Mouse (Mus musculus): ENCODE data around the gene Atp10b. TPM values are rescaled to one million over a fixed set of nuclear protein-coding genes. Genes with fewer than 3 reads are reported as not detected.

Gene Atp10b
- polyA plus RNA-seq, 1 experiment from 2014 or later: 0.04 TPM

DNA sequence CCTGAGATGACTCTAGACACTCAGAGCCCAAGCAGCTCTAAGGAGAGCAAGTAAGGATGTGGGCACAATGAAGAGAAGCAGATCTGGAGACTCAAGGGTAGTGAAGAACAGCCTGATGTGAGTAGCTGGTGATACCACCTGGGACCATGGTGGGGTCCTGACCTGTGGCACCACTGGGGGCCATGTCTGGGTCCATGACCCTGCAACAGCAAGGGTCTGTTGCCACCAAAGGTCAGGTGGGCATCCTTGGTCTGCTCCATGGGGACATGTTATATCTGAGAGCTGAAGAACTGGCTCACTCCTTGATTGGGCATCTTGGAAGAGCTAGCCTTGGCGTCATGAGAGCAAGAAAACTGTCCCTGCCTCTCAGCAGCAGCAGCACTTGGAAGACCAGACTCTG lies 64.1 kb downstream of the Atp10b start:
- Histone ChIP-seq H3K27me3 (ENCODE audit: low read depth, poor library complexity, severe bottlenecking) (no peaks in the 10 kb centered on the region), H3K27ac (replicated peaks) (no peak overlapping the region), H3K4me3 (no peak overlapping the region), H3K4me1 (no peaks in the 10 kb centered on the region), H3K9me3 (replicated peaks) (no peaks in the 10 kb centered on the region), H3K36me3 (no peaks in the 10 kb centered on the region)
- WGBS: 93% methylated on average over 1 of the region's 1 CpGs
- DNase-seq (ENCODE audit: low spot score): no peak

DNA sequence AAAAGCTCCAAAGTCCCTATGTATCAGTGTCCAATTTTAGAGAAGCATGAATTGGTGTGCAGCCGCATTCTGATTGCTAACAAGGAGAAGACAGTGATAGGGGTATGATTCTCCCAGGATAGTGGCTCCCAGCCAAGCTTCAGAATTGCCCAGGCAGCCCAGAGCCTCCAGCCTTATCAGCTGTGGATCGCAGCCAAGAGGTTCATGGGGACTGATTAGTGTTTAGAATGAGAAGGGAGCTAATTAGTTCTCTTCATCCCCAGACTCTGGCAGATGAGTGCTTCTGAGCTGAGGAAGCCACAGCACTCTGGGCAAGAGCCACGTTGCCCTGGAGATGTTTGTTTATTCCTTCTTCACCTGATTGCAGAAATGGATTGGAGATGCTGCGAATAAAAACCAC lies 67.3 kb downstream of the Atp10b start:
- DNase-seq (ENCODE audit: low spot score): no peak
- H3K4me1 ChIP-seq: no peaks in the 10 kb centered on the region
- 73% methylated on average over 4 of the region's 4 CpGs for WGBS
- no peak overlapping the region for H3K4me3 ChIP-seq
- no peaks in the 10 kb centered on the region for H3K9me3 ChIP-seq (replicated peaks)
- no peaks in the 10 kb centered on the region for H3K36me3 ChIP-seq
- H3K27ac ChIP-seq (replicated peaks): no peak overlapping the region
- H3K27me3 ChIP-seq (ENCODE audit: low read depth, poor library complexity, severe bottlenecking): no peaks in the 10 kb centered on the region

DNA sequence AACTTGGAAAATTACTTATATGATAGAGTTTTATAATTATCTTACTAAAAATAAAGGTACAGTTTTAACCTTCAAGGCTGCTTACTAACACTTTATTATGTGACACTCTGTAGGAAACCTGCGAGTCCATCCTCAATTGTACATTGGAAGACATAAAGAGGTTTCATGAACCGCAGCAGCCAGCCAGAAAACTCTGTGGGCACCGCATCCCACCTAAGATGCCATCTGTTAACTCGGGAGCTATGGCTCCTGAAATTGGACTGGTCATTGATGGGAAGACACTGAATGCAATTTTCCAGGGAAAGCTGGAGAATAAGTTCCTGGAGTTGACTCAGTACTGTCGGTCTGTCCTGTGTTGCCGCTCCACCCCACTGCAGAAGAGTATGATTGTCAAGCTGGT lies 80.6 kb downstream of the Atp10b start:
- 96% methylated on average over 6 of the region's 6 CpGs for WGBS
- Histone ChIP-seq H3K36me3 (no peaks in the 10 kb centered on the region), H3K9me3 (replicated peaks) (no peaks in the 10 kb centered on the region), H3K4me1 (peaks cover 8% of the 10 kb centered on the region), H3K27ac (replicated peaks) (no peak overlapping the region), H3K27me3 (ENCODE audit: low read depth, poor library complexity, severe bottlenecking) (no peaks in the 10 kb centered on the region), H3K4me3 (no peak overlapping the region)
- no peak for DNase-seq (ENCODE audit: low spot score)

DNA sequence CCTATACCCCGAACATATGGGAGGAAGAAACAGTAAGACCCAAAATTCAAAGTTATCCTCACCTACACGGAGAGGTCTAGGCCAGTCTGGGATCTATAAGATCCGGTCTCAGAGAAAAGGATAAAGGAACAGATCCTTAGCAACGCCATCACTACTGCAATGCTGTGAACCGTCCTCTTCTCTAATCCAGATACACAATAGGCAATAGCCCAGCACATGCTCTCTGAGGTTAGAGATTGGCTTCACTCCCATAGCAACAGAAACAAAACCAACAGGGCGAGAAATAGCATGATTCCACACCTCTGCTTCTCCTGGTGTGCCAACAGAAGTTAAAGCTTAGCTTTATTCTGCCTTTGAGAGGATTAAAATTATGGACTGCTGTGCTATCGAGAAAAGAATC lies 82.4 kb downstream of the Atp10b start:
- peak; percentile 14 for DNase-seq (ENCODE audit: low spot score)
- WGBS: 41% methylated on average over 7 of the region's 7 CpGs

DNA sequence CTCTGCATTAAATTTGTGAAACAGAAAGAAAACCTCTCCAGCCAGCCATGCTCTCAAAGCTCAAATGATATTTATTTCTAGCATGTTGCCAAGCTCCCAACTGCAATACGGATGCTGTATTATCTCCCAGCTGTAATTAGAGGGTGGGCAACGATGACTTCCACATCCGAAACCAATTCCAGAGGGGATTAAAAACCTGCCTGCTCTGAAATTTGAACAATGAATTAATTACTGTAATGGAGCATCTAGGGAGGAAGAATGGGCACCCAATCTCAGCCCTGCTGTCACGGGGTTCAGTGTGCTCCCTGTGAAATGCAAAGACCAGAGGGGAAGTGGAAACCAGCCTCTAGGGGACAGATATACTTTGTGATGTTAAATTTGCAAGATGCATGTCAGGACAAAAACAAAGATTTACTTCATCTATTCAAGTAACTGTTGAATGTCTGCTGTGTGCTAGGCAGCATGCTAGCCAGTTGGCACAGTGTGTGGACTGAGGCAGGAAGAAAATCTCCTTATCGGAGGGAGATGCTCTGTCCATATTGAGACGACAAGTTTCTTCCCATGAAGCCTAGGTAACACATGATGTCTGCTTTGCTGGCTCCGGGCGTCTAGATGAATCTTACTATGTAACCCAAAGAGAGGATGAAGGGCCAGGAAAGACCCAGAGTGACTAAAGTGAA lies 86.8 kb downstream of the Atp10b start:
- H3K36me3 ChIP-seq: no peaks in the 10 kb centered on the region
- H3K4me3 ChIP-seq: no peak overlapping the region
- H3K4me1 ChIP-seq: peaks cover 8% of the 10 kb centered on the region
- DNase-seq (ENCODE audit: low spot score): no peak
- H3K27ac ChIP-seq (replicated peaks): no peak overlapping the region
- H3K9me3 ChIP-seq (replicated peaks): no peaks in the 10 kb centered on the region
- 82% methylated on average over 8 of the region's 8 CpGs for WGBS
- H3K27me3 ChIP-seq (ENCODE audit: low read depth, poor library complexity, severe bottlenecking): no peaks in the 10 kb centered on the region

More for the DNA sequence above, 82.4 kb downstream of the Atp10b start:
- Histone ChIP-seq H3K36me3 (no peaks in the 10 kb centered on the region), H3K4me1 (peaks cover 8% of the 10 kb centered on the region), H3K27ac (replicated peaks) (no peak overlapping the region), H3K4me3 (no peak overlapping the region), H3K9me3 (replicated peaks) (no peaks in the 10 kb centered on the region), H3K27me3 (ENCODE audit: low read depth, poor library complexity, severe bottlenecking) (no peaks in the 10 kb centered on the region)

DNA sequence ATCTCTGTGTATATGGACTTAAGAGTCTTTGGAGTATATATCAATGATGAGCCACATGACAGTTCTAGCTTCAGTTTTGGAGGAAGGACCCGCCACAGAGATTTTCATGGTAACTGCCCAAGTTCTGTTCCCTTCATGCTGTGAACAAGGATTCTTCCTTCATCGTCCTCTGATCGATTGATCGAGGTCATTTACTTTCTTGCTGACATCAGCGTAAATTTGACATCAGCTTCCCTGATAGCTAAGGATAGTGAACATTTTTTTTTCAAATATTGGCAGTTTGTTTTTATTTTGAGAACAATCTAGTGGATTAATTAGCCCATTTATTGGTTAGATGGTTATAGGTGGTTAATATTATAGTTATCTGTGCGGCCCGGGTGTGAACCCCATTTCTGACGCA lies 90.1 kb downstream of the Atp10b start:
- DNase-seq (ENCODE audit: low spot score): no peak
- Histone ChIP-seq H3K27me3 (ENCODE audit: low read depth, poor library complexity, severe bottlenecking) (no peaks in the 10 kb centered on the region), H3K36me3 (no peaks in the 10 kb centered on the region), H3K27ac (replicated peaks) (no peak overlapping the region), H3K9me3 (replicated peaks) (no peaks in the 10 kb centered on the region), H3K4me1 (no peaks in the 10 kb centered on the region), H3K4me3 (no peak overlapping the region)
- WGBS: 92% methylated on average over 8 of the region's 8 CpGs

DNA sequence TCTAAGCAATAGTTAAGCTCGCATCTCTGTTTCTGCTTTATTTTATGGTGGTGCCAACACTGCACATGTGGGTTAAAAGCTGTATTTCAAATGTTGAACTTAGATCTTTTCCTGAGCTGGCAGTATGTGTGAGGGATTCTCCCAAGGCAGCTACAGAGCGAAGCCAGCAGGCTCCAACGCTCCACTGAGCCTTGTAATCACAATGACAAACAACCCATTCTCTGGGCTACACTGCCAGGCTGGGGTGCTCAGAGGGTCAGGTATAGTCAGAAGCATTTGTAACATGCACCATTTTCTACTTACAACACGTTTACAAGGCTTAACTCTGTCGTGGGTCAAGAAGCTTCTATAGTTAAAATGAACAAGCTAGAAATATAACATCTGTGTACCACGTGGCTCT lies 103.4 kb downstream of the Atp10b start:
- 43% methylated on average over 6 of the region's 6 CpGs for WGBS
- H3K27me3 ChIP-seq (ENCODE audit: low read depth, poor library complexity, severe bottlenecking): no peaks in the 10 kb centered on the region
- no peak overlapping the region for H3K27ac ChIP-seq (replicated peaks)
- H3K4me1 ChIP-seq: no peaks in the 10 kb centered on the region
- no peak for DNase-seq (ENCODE audit: low spot score)
- no peaks in the 10 kb centered on the region for H3K9me3 ChIP-seq (replicated peaks)
- no peak overlapping the region for H3K4me3 ChIP-seq
- no peaks in the 10 kb centered on the region for H3K36me3 ChIP-seq

DNA sequence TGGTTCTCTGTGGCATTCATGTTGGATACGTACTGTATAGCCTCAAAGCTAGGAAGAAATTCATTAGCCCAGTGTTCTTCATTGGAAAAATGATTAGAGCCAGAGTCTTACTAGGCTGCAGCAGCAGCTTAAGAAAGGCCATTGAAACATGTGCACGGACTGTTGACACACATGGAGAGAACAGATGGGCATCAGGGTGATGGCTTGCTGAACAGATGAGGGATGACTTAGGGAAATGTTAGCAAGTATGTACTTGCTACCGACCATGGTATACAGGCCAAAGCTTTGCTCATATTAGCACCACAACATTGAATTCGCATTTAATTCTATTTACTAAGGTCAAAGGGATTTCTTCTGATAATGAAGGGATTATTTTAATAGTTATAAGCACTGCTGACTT lies 105.6 kb downstream of the Atp10b start:
- DNase-seq (ENCODE audit: low spot score): no peak
- Histone ChIP-seq H3K9me3 (replicated peaks) (no peaks in the 10 kb centered on the region), H3K4me1 (no peaks in the 10 kb centered on the region), H3K27me3 (ENCODE audit: low read depth, poor library complexity, severe bottlenecking) (no peaks in the 10 kb centered on the region), H3K4me3 (no peak overlapping the region), H3K27ac (replicated peaks) (no peak overlapping the region), H3K36me3 (no peaks in the 10 kb centered on the region)
- 88% methylated on average over 4 of the region's 4 CpGs for WGBS

DNA sequence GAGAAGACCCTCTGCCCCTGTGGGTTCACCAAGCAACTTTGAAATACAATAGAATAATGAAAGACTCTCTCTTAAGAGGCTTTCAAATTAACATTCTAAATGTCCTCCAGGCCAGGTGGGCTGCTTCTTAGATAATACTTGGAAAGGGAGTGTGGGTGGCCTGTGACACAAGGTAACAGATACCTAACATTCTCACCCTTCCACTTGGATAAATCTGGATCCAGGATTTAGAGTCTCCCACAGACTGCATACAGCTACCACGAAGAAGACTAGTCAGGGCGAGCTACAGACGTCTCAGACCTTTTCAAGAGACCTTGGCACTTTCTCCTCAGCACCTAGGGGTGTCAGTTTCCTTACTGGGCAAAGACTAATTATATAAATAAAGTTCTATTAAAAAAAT lies 107.6 kb downstream of the Atp10b start:
- Histone ChIP-seq H3K27me3 (ENCODE audit: low read depth, poor library complexity, severe bottlenecking) (no peaks in the 10 kb centered on the region), H3K4me3 (no peak overlapping the region)
- WGBS: 79% methylated on average over 3 of the region's 3 CpGs

DNA sequence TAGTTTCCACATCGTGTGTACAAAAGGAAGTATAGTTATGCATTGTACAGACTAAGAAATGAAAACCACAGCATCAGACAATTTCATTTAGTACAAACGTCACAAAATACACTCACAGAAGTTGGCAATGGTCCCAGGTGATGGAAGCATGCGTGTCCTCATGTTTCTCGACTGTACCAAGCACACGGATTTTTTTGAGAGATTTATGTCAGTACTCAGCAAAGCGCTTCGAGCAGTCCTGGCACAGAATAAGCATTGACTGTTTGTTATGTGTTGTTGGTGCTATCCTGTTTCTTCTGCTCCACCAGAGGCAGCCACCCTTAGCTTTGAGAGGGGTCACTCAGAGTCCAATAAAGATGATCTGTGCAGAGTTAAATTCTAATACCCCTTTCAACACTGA lies 108.1 kb downstream of the Atp10b start:
- H3K4me3 ChIP-seq: no peak overlapping the region
- H3K27me3 ChIP-seq (ENCODE audit: low read depth, poor library complexity, severe bottlenecking): no peaks in the 10 kb centered on the region
- 92% methylated on average over 7 of the region's 7 CpGs for WGBS
- no peaks in the 10 kb centered on the region for H3K4me1 ChIP-seq
- no peaks in the 10 kb centered on the region for H3K9me3 ChIP-seq (replicated peaks)
- H3K27ac ChIP-seq (replicated peaks): no peak overlapping the region
- DNase-seq (ENCODE audit: low spot score): no peak
- no peaks in the 10 kb centered on the region for H3K36me3 ChIP-seq

More for the DNA sequence above, 107.6 kb downstream of the Atp10b start:
- no peaks in the 10 kb centered on the region for H3K9me3 ChIP-seq (replicated peaks)
- DNase-seq (ENCODE audit: low spot score): no peak
- no peak overlapping the region for H3K27ac ChIP-seq (replicated peaks)
- no peaks in the 10 kb centered on the region for H3K36me3 ChIP-seq
- H3K4me1 ChIP-seq: no peaks in the 10 kb centered on the region

DNA sequence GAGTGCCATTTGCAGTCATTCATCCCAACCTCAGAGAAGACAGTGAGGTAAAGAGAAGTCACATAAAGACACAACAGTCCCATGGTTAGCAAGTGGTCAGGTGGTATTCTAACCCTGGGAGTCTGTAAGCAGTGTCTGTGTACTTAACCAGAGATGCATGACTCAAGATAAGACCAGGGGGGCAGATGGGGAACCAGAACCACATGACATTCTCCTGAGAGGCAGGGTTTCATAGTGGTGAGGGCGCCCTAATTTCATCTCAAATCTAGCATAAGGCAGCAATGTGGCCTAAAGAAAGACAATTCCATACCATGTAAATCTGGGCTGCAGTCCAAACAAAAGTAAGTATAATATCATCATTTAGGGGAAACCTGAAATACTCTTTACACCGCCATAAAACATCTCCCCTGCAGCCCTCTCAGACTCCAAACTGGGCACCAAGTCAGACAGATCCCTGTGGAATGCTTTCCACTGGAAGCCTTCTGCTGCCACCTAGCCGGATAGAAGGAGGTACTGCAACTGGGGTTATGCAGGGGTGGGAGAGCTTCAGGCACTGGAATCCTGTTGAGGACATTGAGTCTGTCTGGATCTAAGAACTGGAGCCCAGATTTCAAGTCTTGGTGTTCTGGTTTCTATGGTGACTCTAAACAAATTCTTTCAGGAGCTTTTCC lies 114.0 kb downstream of the Atp10b start:
- Histone ChIP-seq H3K4me3 (no peak overlapping the region), H3K27me3 (ENCODE audit: low read depth, poor library complexity, severe bottlenecking) (no peaks in the 10 kb centered on the region)
- 58% methylated on average over 3 of the region's 3 CpGs for WGBS

DNA sequence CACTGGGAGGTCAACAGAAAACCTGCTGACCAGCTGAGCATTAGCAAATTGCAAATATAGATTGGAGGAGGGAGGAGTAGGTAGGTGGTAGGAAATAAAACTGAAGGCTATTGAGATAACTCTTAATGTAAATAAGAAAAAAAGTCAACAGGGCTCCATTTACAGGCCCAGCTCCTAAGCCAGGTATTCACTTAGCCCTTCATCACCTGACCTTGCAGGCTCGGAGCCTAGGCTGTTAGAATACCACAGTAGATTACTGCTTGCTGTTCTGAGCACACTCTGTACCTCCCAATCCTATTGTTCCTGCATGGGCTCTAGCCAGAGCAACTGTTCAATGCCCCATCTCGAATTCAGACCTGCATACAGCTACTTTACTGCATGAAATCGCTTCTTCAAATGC lies 117.8 kb downstream of the Atp10b start:
- H3K4me1 ChIP-seq: peaks cover 21% of the 10 kb centered on the region
- no peak overlapping the region for H3K4me3 ChIP-seq
- WGBS: 73% methylated on average over 3 of the region's 3 CpGs
- no peak overlapping the region for H3K27ac ChIP-seq (replicated peaks)
- H3K27me3 ChIP-seq (ENCODE audit: low read depth, poor library complexity, severe bottlenecking): no peaks in the 10 kb centered on the region
- no peaks in the 10 kb centered on the region for H3K36me3 ChIP-seq
- H3K9me3 ChIP-seq (replicated peaks): no peaks in the 10 kb centered on the region
- DNase-seq (ENCODE audit: low spot score): no peak

More for the DNA sequence above, 114.0 kb downstream of the Atp10b start:
- Histone ChIP-seq H3K27ac (replicated peaks) (no peak overlapping the region), H3K9me3 (replicated peaks) (no peaks in the 10 kb centered on the region), H3K4me1 (no peaks in the 10 kb centered on the region), H3K36me3 (no peaks in the 10 kb centered on the region)
- DNase-seq (ENCODE audit: low spot score): peak; percentile 44

DNA sequence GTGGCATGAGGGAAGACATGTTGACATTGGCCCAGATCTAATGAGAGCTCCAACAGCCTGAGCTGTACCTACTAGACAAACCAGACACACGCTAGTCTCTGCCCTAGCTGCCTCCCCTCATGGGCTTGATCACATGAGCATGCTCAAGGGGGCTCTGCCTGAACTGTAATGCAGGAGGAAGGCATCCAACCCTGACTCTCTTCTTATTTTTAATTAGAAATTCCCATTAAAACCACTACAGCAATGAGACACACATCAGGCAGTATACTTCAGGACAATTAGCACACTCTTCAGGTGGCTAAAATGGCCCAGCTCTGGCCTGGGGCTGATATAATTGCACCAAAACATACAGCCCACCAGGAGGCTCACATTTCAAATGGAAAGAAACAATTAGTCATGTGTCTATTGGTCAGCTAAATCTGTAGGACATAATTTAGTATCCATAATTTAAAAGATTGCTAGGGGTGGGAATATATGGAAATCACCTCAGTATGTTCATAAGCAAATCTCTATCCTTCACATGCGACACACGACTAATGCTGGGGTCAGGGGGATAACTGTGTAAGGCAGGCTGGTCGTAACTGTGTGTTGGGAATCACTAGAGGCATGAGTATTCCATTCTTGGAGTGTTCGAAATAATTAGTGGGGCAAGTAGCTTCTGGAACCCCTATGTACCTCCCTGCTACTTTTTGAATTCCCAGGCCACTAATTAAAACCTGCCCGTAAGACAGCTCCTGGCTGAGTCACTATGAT lies 120.0 kb downstream of the Atp10b start:
- H3K4me1 ChIP-seq: peaks cover 21% of the 10 kb centered on the region
- 84% methylated on average over 6 of the region's 6 CpGs for WGBS
- H3K27ac ChIP-seq (replicated peaks): peak overlapping the region; percentile 65
- H3K36me3 ChIP-seq: no peaks in the 10 kb centered on the region
- no peak overlapping the region for H3K4me3 ChIP-seq
- H3K9me3 ChIP-seq (replicated peaks): no peaks in the 10 kb centered on the region
- H3K27me3 ChIP-seq (ENCODE audit: low read depth, poor library complexity, severe bottlenecking): no peaks in the 10 kb centered on the region
- no peak for DNase-seq (ENCODE audit: low spot score)

Measured in midbrain, embryonic 10.5 days (tissue).